Mouse (Mus musculus) spleen, adult 2 months (tissue): Measurements from ENCODE around the gene Egf. TPM values are rescaled to one million over a fixed set of nuclear protein-coding genes. Genes with fewer than 3 reads are reported as not detected.
"Not testable (repeated sequence)": the region's sequence is repeated elsewhere in the genome, so short reads cannot be mapped to it uniquely, and the experiment has no call there.

Experiments used
- DNase-seq, 2 experiments: peaks; one replicate each; pipeline versions ENCODE4 v3.0.0 to v3.0.0-alpha.2; 2012 to 2021; ENCODE audit warnings: low spot score in 2 of 2, low read depth in 1 of 2
- H3K27ac ChIP-seq: fragments of 200-500 bp; 2 replicates; pipeline ENCODE4 v1.5.1; 2012; ENCODE audit warnings: low read length, inconsistent platforms; ENCODE audit not compliant: insufficient read depth
- H3K27me3 ChIP-seq: fragments of 200-500 bp; 2 replicates; pipeline ENCODE4 v1.6.1; 2012; ENCODE audit warnings: mild to moderate bottlenecking, moderate library complexity, low read length, inconsistent platforms; ENCODE audit not compliant: control insufficient read depth, insufficient read depth
- H3K36me3 ChIP-seq: fragments of 200-500 bp; 2 replicates; pipeline ENCODE4 v1.6.1; 2012; ENCODE audit warnings: mild to moderate bottlenecking, low read length, inconsistent platforms; ENCODE audit not compliant: control insufficient read depth, insufficient read depth
- H3K4me1 ChIP-seq: fragments of 200-500 bp; 2 replicates; pipeline ENCODE4 v1.6.1; 2011; ENCODE audit warnings: inconsistent platforms; ENCODE audit not compliant: control insufficient read depth, insufficient read depth, insufficient read length
- H3K4me3 ChIP-seq: fragments of 200-500 bp; 2 replicates; pipeline ENCODE4 v1.5.1; 2011; ENCODE audit warnings: mild to moderate bottlenecking, inconsistent platforms; ENCODE audit not compliant: insufficient read depth, insufficient read length; ENCODE audit errors: extremely low read depth
- CTCF ChIP-seq: fragments of 200-500 bp; IDR thresholded peaks from 2 replicates; pipeline ENCODE4 v1.5.1; 2011; ENCODE audit warnings: mild to moderate bottlenecking, inconsistent platforms; ENCODE audit not compliant: insufficient read depth, insufficient read length, insufficient replicate concordance; ENCODE audit errors: extremely low read depth
- POLR2A ChIP-seq: fragments of 200-500 bp; IDR thresholded peaks from 2 replicates; pipeline ENCODE4 v1.6.1; 2011; ENCODE audit warnings: low read depth, low read length, inconsistent platforms
- WGBS: fragments of 180-500 bp; shearing (Covaris S2); methylation state at CpG from one replicate; pipeline ENCODE4 v1.1.7; 2018; 5-methylcytosine and 5-hydroxymethylcytosine counted together
- polyA plus RNA-seq: library from polyadenylated mRNA; depleted of rRNA; stranded (reverse); fragments of >200 nt; gene quantifications from 2 replicates; pipeline ENCODE4 v1.2.3, GENCODE M21; 2012

Gene Egf
- polyA plus RNA-seq, 1 experiment: 2.5 TPM

- no peaks in the 10 kb centered on the region for H3K4me1 ChIP-seq
- H3K27ac ChIP-seq: no peak overlapping the region
- WGBS: 68% methylated on average over 10 of the region's 10 CpGs
- no peak overlapping the region for H3K4me3 ChIP-seq
- no peaks in the 10 kb centered on the region for H3K36me3 ChIP-seq
- no peak for DNase-seq
- TF ChIP-seq CTCF (no peak), POLR2A (no peak)
- H3K27me3 ChIP-seq: 0 out of 2 replicates have a peak, but pooled peaks cover 2% of the 10 kb centered on the region
These were observed 26.3 kb upstream of the Egf start for GRCm38 (mm10) chr3:129781435-129781834.

GRCm38 (mm10) chr3:129771210-129771609, 16.1 kb upstream of the Egf start:
- no peak overlapping the region for H3K27ac ChIP-seq
- TF ChIP-seq POLR2A (no peak), CTCF (no peak)
- 77% methylated on average over 6 of the region's 6 CpGs for WGBS

GRCm38 (mm10) chr3:129766971-129767794, 12.1 kb upstream of the Egf start:
- no peak for DNase-seq
- TF ChIP-seq POLR2A (no peak), CTCF (no peak)

More at GRCm38 (mm10) chr3:129771210-129771609, 16.1 kb upstream of the Egf start:
- Histone ChIP-seq H3K36me3 (no peaks in the 10 kb centered on the region), H3K27me3 (no peaks in the 10 kb centered on the region), H3K4me3 (no peak overlapping the region), H3K4me1 (no peaks in the 10 kb centered on the region)
- no peak for DNase-seq

GRCm38 (mm10) chr3:129766106-129766505, 11.0 kb upstream of the Egf start:
- H3K27me3 ChIP-seq: no peaks in the 10 kb centered on the region
- no peaks in the 10 kb centered on the region for H3K4me1 ChIP-seq
- no peak overlapping the region for H3K27ac ChIP-seq
- WGBS: 84% methylated on average over 4 of the region's 4 CpGs
- no peak for TF ChIP-seq POLR2A
- no peak for TF ChIP-seq CTCF
- H3K36me3 ChIP-seq: no peaks in the 10 kb centered on the region
- H3K4me3 ChIP-seq: no peak overlapping the region
- DNase-seq: no peak

More at GRCm38 (mm10) chr3:129766971-129767794, 12.1 kb upstream of the Egf start:
- H3K27ac ChIP-seq: no peak overlapping the region
- no peaks in the 10 kb centered on the region for H3K36me3 ChIP-seq
- 88% methylated on average over 10 of the region's 10 CpGs for WGBS
- H3K4me1 ChIP-seq: no peaks in the 10 kb centered on the region
- no peak overlapping the region for H3K4me3 ChIP-seq
- no peaks in the 10 kb centered on the region for H3K27me3 ChIP-seq

GRCm38 (mm10) chr3:129757599-129757998, 2.5 kb upstream of the Egf start:
- H3K36me3 ChIP-seq, H3K4me1 ChIP-seq, H3K27ac ChIP-seq, DNase-seq, H3K27me3 ChIP-seq, H3K4me3 ChIP-seq: not testable (repeated sequence)
- WGBS: 91% methylated on average over 1 of the region's 1 CpGs

GRCm38 (mm10) chr3:129744803-129745202, 10.3 kb downstream of the Egf start:
- no peak overlapping the region for H3K27ac ChIP-seq

GRCm38 (mm10) chr3:129742781-129743180, 12.3 kb downstream of the Egf start:
- Histone ChIP-seq H3K4me1 (no peaks in the 10 kb centered on the region), H3K27me3 (no peaks in the 10 kb centered on the region), H3K36me3 (no peaks in the 10 kb centered on the region), H3K4me3 (no peak overlapping the region), H3K27ac (no peak overlapping the region)
- TF ChIP-seq POLR2A: no peak
- TF ChIP-seq CTCF: no peak
- no peak for DNase-seq
- WGBS: 65% methylated on average over 6 of the region's 6 CpGs

More at GRCm38 (mm10) chr3:129744803-129745202, 10.3 kb downstream of the Egf start:
- peak in 1 of 2 experiments; percentile 30 for DNase-seq
- Histone ChIP-seq H3K27me3 (no peaks in the 10 kb centered on the region), H3K36me3 (no peaks in the 10 kb centered on the region), H3K4me3 (no peak overlapping the region), H3K4me1 (no peaks in the 10 kb centered on the region)
- TF ChIP-seq CTCF (peak; percentile 56; the same call in 1 of the 2 replicates), POLR2A (no peak)
- WGBS: 60% methylated on average over 8 of the region's 8 CpGs
